Mouse (Mus musculus): ENCODE measurements around the gene Gm7137.
"Not testable (repeated sequence)": the region's sequence is repeated elsewhere in the genome, so short reads cannot be mapped to it uniquely, and the experiment has no call there.

The Gm7137 gene

GRCm38 (mm10) chr10:77751254-77751653 is 36.7 kb downstream of the Gm7137 start, which contains the start of gene Gm9736:
Gm9736 (minus strand) TSS chr10:77751354.
- DNase-seq, result not testable (repeated sequence)

- DNase-seq, result not testable (repeated sequence)
Observed at GRCm38 (mm10) chr10:77750686-77751085, 37.3 kb downstream of the Gm7137 start.

GRCm38 (mm10) chr10:77741924-77742688 is 45.9 kb downstream of the Gm7137 start, which contains the start of gene Gm18596:
Gm18596 (minus strand) TSS chr10:77742638.
- DNase-seq, result not testable (repeated sequence)

GRCm38 (mm10) chr10:77738929-77739328 is 49.1 kb downstream of the Gm7137 start:
- DNase-seq, result no peak
